Mouse (Mus musculus) lung, postnatal 10 days (tissue): Measurements from ENCODE around the gene Gm20777.
A peak's percentile ranks its signal among the peaks of the same experiment; 100 is the strongest.
"Not testable (repeated sequence)": the region's sequence is repeated elsewhere in the genome, so short reads cannot be mapped to it uniquely, and the experiment has no call there.

ENCODE experiments used
- DNase-seq: peaks from one replicate; pipeline ENCODE4 v3.0.0; 2021

Gene Gm20777

DNA sequence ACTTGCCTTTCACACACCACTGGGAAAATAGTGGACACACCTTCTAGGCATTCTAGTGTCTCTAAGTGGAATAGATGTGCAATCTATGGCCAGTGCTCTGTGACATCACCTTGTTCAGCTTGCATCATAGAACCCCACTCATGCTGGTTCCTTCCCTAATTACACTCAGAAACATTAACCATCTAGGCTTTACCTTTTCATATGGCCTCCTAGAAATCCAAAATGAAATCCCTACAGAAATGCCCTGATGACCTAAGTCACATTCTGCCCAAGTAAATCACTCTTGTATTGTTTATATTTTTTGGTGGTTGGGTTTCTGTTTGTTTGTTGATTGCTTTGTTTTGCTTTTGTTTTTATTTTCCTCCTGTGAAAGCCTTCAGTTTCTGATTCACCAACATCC is at the start of gene Gm20777:
Gm20777 (minus strand) TSS at position 101 of the 400 bp plus-strand sequence.
- not testable (repeated sequence) for DNase-seq

- peak; percentile 57 for DNase-seq
Measured at GRCm38 (mm10) chrY:10709551-10709950, 42.7 kb downstream of the Gm20777 start.

DNA sequence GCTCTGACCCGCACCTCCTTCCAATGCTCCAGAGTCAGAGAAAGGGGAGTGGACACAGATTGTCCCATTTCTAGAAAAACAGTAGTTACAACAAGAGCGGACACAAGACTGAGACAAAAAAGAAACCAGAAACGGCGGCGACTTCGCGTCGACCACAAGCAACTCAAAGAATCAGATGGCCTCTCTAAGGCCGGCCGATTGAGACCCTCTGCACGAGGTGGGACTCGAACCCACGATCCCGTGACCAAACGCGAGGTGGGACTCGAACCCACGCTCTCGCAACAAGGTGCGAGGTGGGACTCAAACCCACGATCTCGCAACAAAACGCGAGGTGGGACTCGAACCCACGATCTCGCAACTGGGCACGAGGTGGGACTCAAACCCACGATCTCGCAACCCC is 43.5 kb downstream of the Gm20777 start:
- DNase-seq = not testable (repeated sequence)

GRCm38 (mm10) chrY:10708226-10708625 is 44.0 kb downstream of the Gm20777 start:
- not testable (repeated sequence) for DNase-seq

GRCm38 (mm10) chrY:10706686-10707085 is 45.6 kb downstream of the Gm20777 start:
- DNase-seq = not testable (repeated sequence)
